Mouse (Mus musculus) gastrocnemius, postnatal 36 days (tissue): ENCODE measurements at regions not wholly inside any gene's neighbourhood (a gene's known extent, or its start where the extent isn't known, plus 50 kb on each side); places are given as distances from the start of the nearest gene placed in this dataset.

Experiments used
- DNase-seq, 2 experiments: peaks; one replicate each; pipeline ENCODE4 v3.0.0; 2022
- intact Hi-C: fragments of 180-260 bp; cut with DNase I; formaldehyde crosslinking; loops from one replicate; pipeline ENCODE4 v1.15.1; 2025

- no peak for DNase-seq
- intact Hi-C loops: no loop called here
Measured at GRCm38 (mm10) chr6:14431751-14432150, 323.3 kb downstream of the Ppp1r3a start.

GRCm38 (mm10) chr6:14409772-14410171 is 345.3 kb downstream of the Ppp1r3a start:
- no peak for DNase-seq

GRCm38 (mm10) chr6:14407754-14408153 is 347.3 kb downstream of the Ppp1r3a start:
- intact Hi-C loops: no loop called here
- DNase-seq: no peak

More at GRCm38 (mm10) chr6:14409772-14410171, 345.3 kb downstream of the Ppp1r3a start:
- intact Hi-C loops: no loop called here

GRCm38 (mm10) chr6:14358280-14358679 is 396.8 kb downstream of the Ppp1r3a start:
- no peak for DNase-seq
- intact Hi-C loops: no loop called here
